Mouse (Mus musculus) midbrain, postnatal 0 days (tissue): ENCODE data around the gene Slc12a9. TPM values are rescaled to one million over a fixed set of nuclear protein-coding genes. Genes with fewer than 3 reads are reported as not detected.

Source experiments
- ATAC-seq: fragments of 200-750 bp; cut with Nextera tagmentation; 2 replicates; pipeline ENCODE4 v1.8.0; 2017; ENCODE audit warnings: moderate number of reproducible peaks, mild to moderate bottlenecking, moderate TSS enrichment, moderate library complexity; ENCODE audit not compliant: low FRiP score
- DNase-seq: peaks from one replicate; pipeline ENCODE4 v3.0.0-alpha.2; 2015; ENCODE audit warnings: low spot score
- H3K27ac ChIP-seq: fragments of 300-500 bp; sonication (generic); 2 replicates; pipeline ENCODE4 v1.5.1; 2014; ENCODE audit warnings: low read depth, mild to moderate bottlenecking, low read length, mixed read lengths
- H3K27me3 ChIP-seq: fragments of 300-500 bp; sonication (generic); 2 replicates; pipeline ENCODE4 v1.6.1; 2014; ENCODE audit warnings: low read length, control low read depth, mixed read lengths; ENCODE audit not compliant: insufficient read depth
- H3K36me3 ChIP-seq: fragments of 300-500 bp; sonication (generic); 2 replicates; pipeline ENCODE4 v1.6.1; 2014; ENCODE audit warnings: low read length, control low read depth, mixed read lengths; ENCODE audit not compliant: insufficient read depth
- H3K4me1 ChIP-seq: fragments of 300-500 bp; sonication (generic); 2 replicates; pipeline ENCODE4 v1.6.1; 2014; ENCODE audit warnings: mild to moderate bottlenecking, control low read depth, antibody characterized with exemption, low read length, mixed read lengths; ENCODE audit not compliant: insufficient read depth
- H3K4me2 ChIP-seq: fragments of 300-500 bp; sonication (generic); 2 replicates; pipeline ENCODE4 v1.6.1; 2014; ENCODE audit warnings: low read depth, mild to moderate bottlenecking, low read length, mixed read lengths; ENCODE audit not compliant: poor library complexity, severe bottlenecking
- H3K4me3 ChIP-seq: fragments of 300-500 bp; sonication (generic); 2 replicates; pipeline ENCODE4 v1.5.1; 2014; ENCODE audit warnings: low read depth, mild to moderate bottlenecking, low read length, moderate library complexity
- H3K9ac ChIP-seq: fragments of 300-500 bp; sonication (generic); replicated peaks from 2 replicates; pipeline ENCODE4 v1.6.1; 2014; ENCODE audit warnings: mild to moderate bottlenecking, low read length, moderate library complexity, mixed read lengths; ENCODE audit not compliant: poor library complexity, severe bottlenecking
- H3K9me3 ChIP-seq: fragments of 300-500 bp; sonication (generic); 2 replicates; pipeline ENCODE4 v1.6.1; 2016; ENCODE audit warnings: low read length, control low read depth
- CTCF ChIP-seq: IDR thresholded peaks from 2 replicates; pipeline ENCODE4 v1.5.1; 2016; ENCODE audit warnings: antibody characterized with exemption, mild to moderate bottlenecking
- WGBS: fragments of 180-500 bp; shearing (Covaris S2); extraction: QIAGEN DNeasy Blood & Tissue Kit; methylation state at CpG from one replicate; pipeline ENCODE4 v1.1.7; 2014; 5-methylcytosine and 5-hydroxymethylcytosine counted together
- polyA plus RNA-seq: library from polyadenylated mRNA; unstranded; fragments of >200 nt; fragmentation: Nextera tagmentation; extraction: Ambion mirVana; gene quantifications from 2 replicates; pipeline ENCODE4 v1.2.1, GENCODE M21; 2015
- total RNA-seq: library from RNA; depleted of rRNA; stranded (reverse); fragments of >200 nt; gene quantifications from 2 replicates; pipeline ENCODE4 v1.2.3, GENCODE M21; 2014

The Slc12a9 gene
- total and polyA plus RNA-seq, 2 experiments from 2014 or later = 27.8 to 28.9 TPM

GRCm38 (mm10) chr5:137304816-137305215 is 28.6 kb downstream of the Slc12a9 start:
- Histone ChIP-seq H3K4me2 (peak overlapping the region; percentile 16), H3K27me3 (no peaks in the 10 kb centered on the region), H3K9ac (no peak overlapping the region), H3K4me3 (no peak overlapping the region), H3K9me3 (no peaks in the 10 kb centered on the region), H3K36me3 (peaks cover 34% of the 10 kb centered on the region), H3K27ac (no peak overlapping the region), H3K4me1 (peaks cover 15% of the 10 kb centered on the region)
- DNase-seq = no peak
- no peak for TF ChIP-seq CTCF
- no peak for ATAC-seq
- WGBS = 73% methylated on average over 4 of the region's 4 CpGs

- no peak overlapping the region for H3K27ac ChIP-seq
These were observed 29.2 kb downstream of the Slc12a9 start for GRCm38 (mm10) chr5:137304165-137304564.

GRCm38 (mm10) chr5:137303609-137304008 is 29.8 kb downstream of the Slc12a9 start:
- Histone ChIP-seq H3K9me3 (no peaks in the 10 kb centered on the region), H3K27ac (no peak overlapping the region), H3K4me3 (no peak overlapping the region), H3K9ac (no peak overlapping the region), H3K4me1 (peaks cover 15% of the 10 kb centered on the region), H3K27me3 (no peaks in the 10 kb centered on the region), H3K36me3 (peaks cover 46% of the 10 kb centered on the region), H3K4me2 (no peak overlapping the region)
- ATAC-seq = no peak
- DNase-seq = no peak
- 81% methylated on average over 4 of the region's 4 CpGs for WGBS
- no peak for TF ChIP-seq CTCF

More at GRCm38 (mm10) chr5:137304165-137304564, 29.2 kb downstream of the Slc12a9 start:
- no peaks in the 10 kb centered on the region for H3K9me3 ChIP-seq
- no peaks in the 10 kb centered on the region for H3K27me3 ChIP-seq
- WGBS = 86% methylated on average over 3 of the region's 3 CpGs
- H3K36me3 ChIP-seq = peaks cover 41% of the 10 kb centered on the region
- no peak overlapping the region for H3K4me2 ChIP-seq
- ATAC-seq (no peak), DNase-seq (no peak)
- H3K4me3 ChIP-seq = no peak overlapping the region
- 0 out of 2 replicates have a peak overlapping the region, but pooled peaks have one; percentile 14 for H3K9ac ChIP-seq
- TF ChIP-seq CTCF = no peak
- H3K4me1 ChIP-seq = peaks cover 15% of the 10 kb centered on the region

DNA sequence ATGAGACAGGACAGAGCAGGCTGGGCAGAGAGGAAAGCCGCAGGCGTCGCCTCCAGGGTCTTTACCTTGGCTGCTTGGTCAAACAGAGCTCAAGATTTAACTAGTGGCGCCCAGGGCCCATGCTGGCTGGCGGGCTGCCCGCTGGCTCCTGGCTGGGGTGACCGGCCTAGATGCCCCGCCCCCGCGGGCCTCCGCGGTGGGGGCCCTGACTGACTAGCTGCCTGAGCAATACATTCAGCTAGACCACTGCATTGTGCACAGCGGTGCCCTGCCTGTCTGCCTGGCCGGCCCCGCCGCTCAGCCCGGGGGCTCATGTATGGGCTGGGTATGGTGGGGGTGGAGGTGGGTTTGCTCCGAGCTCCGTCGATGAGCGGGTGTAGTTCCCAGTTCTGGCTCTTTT is 32.1 kb downstream of the Slc12a9 start:
- no peak for TF ChIP-seq CTCF

GRCm38 (mm10) chr5:137299240-137299639 is 34.2 kb downstream of the Slc12a9 start:
- no peaks in the 10 kb centered on the region for H3K9me3 ChIP-seq
- no peak for TF ChIP-seq CTCF
- no peaks in the 10 kb centered on the region for H3K27me3 ChIP-seq
- no peak overlapping the region for H3K27ac ChIP-seq
- peaks cover 76% of the 10 kb centered on the region for H3K36me3 ChIP-seq
- H3K4me1 ChIP-seq = peaks cover 5% of the 10 kb centered on the region
- 74% methylated on average over 7 of the region's 7 CpGs for WGBS
- H3K9ac ChIP-seq = no peak overlapping the region
- no peak overlapping the region for H3K4me2 ChIP-seq
- ATAC-seq (no peak), DNase-seq (no peak)
- no peak overlapping the region for H3K4me3 ChIP-seq

More for the DNA sequence above, 32.1 kb downstream of the Slc12a9 start:
- ATAC-seq (no peak), DNase-seq (peak; percentile 32)
- H3K27ac ChIP-seq = no peak overlapping the region
- H3K36me3 ChIP-seq = peaks cover 69% of the 10 kb centered on the region
- no peaks in the 10 kb centered on the region for H3K27me3 ChIP-seq
- H3K4me3 ChIP-seq = no peak overlapping the region
- peaks cover 7% of the 10 kb centered on the region for H3K4me1 ChIP-seq
- H3K4me2 ChIP-seq = no peak overlapping the region
- H3K9me3 ChIP-seq = no peaks in the 10 kb centered on the region
- H3K9ac ChIP-seq = no peak overlapping the region; the same call in 1 of the 2 replicates
- WGBS = 57% methylated on average over 21 of the region's 21 CpGs

GRCm38 (mm10) chr5:137297126-137297525 is 36.3 kb downstream of the Slc12a9 start:
- Histone ChIP-seq H3K4me2 (no peak overlapping the region), H3K9ac (no peak overlapping the region), H3K27ac (no peak overlapping the region), H3K4me1 (peaks cover 5% of the 10 kb centered on the region), H3K36me3 (peaks cover 65% of the 10 kb centered on the region), H3K4me3 (no peak overlapping the region), H3K27me3 (no peaks in the 10 kb centered on the region), H3K9me3 (no peaks in the 10 kb centered on the region)
- 93% methylated on average over 14 of the region's 14 CpGs for WGBS
- DNase-seq (no peak), ATAC-seq (no peak)
- no peak for TF ChIP-seq CTCF
